Mouse (Mus musculus) forebrain, embryonic 16.5 days (tissue): ENCODE results near the gene Dhx58. TPM values are rescaled to one million over a fixed set of nuclear protein-coding genes. Genes with fewer than 3 reads are reported as not detected.

Source experiments
- ATAC-seq: fragments of 200-750 bp; cut with Nextera tagmentation; 2 replicates; pipeline ENCODE4 v1.8.0; 2017; ENCODE audit warnings: mild to moderate bottlenecking, moderate library complexity
- H3K27ac ChIP-seq: fragments of 300-500 bp; sonication (generic); 2 replicates; pipeline ENCODE4 v1.5.1; 2014; ENCODE audit warnings: low read length, control low read depth
- H3K27me3 ChIP-seq: fragments of 300-500 bp; sonication (generic); replicated peaks from 2 replicates; pipeline ENCODE4 v1.6.1; 2014; ENCODE audit warnings: low read length; ENCODE audit not compliant: control insufficient read depth, insufficient read depth
- H3K36me3 ChIP-seq: fragments of 300-500 bp; sonication (generic); 2 replicates; pipeline ENCODE4 v1.6.1; 2014; ENCODE audit not compliant: control insufficient read depth, insufficient read depth
- H3K4me1 ChIP-seq: fragments of 300-500 bp; sonication (generic); replicated peaks from 2 replicates; pipeline ENCODE4 v1.6.1; 2014; ENCODE audit warnings: low read length; ENCODE audit not compliant: control insufficient read depth, insufficient read depth
- H3K4me2 ChIP-seq: fragments of 300-500 bp; sonication (generic); 2 replicates; pipeline ENCODE4 v1.6.1; 2014; ENCODE audit warnings: mild to moderate bottlenecking, low read length, control low read depth
- H3K4me3 ChIP-seq: fragments of 300-500 bp; sonication (generic); replicated peaks from 2 replicates; pipeline ENCODE4 v1.5.1; 2014; ENCODE audit warnings: mild to moderate bottlenecking, low read length, control low read depth
- H3K9ac ChIP-seq: fragments of 300-500 bp; sonication (generic); replicated peaks from 2 replicates; pipeline ENCODE4 v1.6.1; 2014; ENCODE audit warnings: low read depth, low read length, control low read depth
- H3K9me3 ChIP-seq: fragments of 300-500 bp; sonication (generic); 2 replicates; pipeline ENCODE4 v1.6.1; 2016; ENCODE audit warnings: low read length; ENCODE audit not compliant: control insufficient read depth
- WGBS: fragments of 180-500 bp; shearing (Covaris S2); extraction: QIAGEN DNeasy Blood & Tissue Kit; methylation state at CpG from one replicate; pipeline ENCODE4 v1.1.7; 2014; 5-methylcytosine and 5-hydroxymethylcytosine counted together
- polyA plus RNA-seq: library from polyadenylated mRNA; unstranded; fragments of >200 nt; fragmentation: Nextera tagmentation; extraction: Ambion mirVana; gene quantifications from 2 replicates; pipeline ENCODE4 v1.2.1, GENCODE M21; 2015

Gene Dhx58
- polyA plus RNA-seq, 1 experiment from 2014 or later, result 2.1 TPM

GRCm38 (mm10) chr11:100718866-100719265, 14.8 kb upstream of the Dhx58 start:
- peaks cover 7% of the 10 kb centered on the region; the same call in 1 of the 2 replicates for H3K4me1 ChIP-seq
- H3K27me3 ChIP-seq, result no peaks in the 10 kb centered on the region
- H3K27ac ChIP-seq, result no peak overlapping the region
- peaks cover 22% of the 10 kb centered on the region for H3K36me3 ChIP-seq
- ATAC-seq, result no peak
- no peak overlapping the region for H3K4me2 ChIP-seq
- no peak overlapping the region for H3K9ac ChIP-seq
- 94% methylated on average over 4 of the region's 4 CpGs for WGBS
- no peak overlapping the region for H3K4me3 ChIP-seq
- H3K9me3 ChIP-seq, result no peaks in the 10 kb centered on the region

DNA sequence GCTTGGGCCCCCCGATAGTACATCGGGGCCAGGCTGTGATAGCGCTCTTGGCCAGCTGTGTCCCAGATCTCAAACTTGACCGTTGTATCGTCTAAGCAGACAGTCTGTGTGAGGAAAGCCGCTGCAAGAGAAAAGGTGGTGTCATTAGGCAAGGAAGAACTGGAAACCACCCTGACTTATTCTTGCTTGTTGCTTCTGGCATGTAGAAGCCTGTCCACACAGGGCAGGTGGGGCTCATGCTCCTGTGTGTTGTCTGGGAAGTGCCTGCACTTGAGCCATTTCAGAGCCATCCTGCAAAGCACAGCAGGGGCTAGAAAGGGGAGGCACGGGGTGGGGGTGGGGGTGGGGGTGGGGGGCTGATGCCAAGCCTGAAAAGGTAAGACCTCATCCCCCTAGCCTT, 14.4 kb upstream of the Dhx58 start:
- H3K4me1 ChIP-seq, result peaks cover 11% of the 10 kb centered on the region; the same call in 1 of the 2 replicates
- no peak for ATAC-seq
- 94% methylated on average over 7 of the region's 7 CpGs for WGBS

GRCm38 (mm10) chr11:100716649-100717048, 12.6 kb upstream of the Dhx58 start:
- ATAC-seq, result no peak
- no peak overlapping the region for H3K4me2 ChIP-seq
- no peaks in the 10 kb centered on the region for H3K27me3 ChIP-seq
- no peak overlapping the region for H3K4me3 ChIP-seq
- peaks cover 11% of the 10 kb centered on the region for H3K4me1 ChIP-seq
- peaks cover 22% of the 10 kb centered on the region for H3K36me3 ChIP-seq
- H3K27ac ChIP-seq, result no peak overlapping the region
- 83% methylated on average over 3 of the region's 3 CpGs for WGBS
- H3K9me3 ChIP-seq, result no peaks in the 10 kb centered on the region
- no peak overlapping the region for H3K9ac ChIP-seq

More for the DNA sequence above, 14.4 kb upstream of the Dhx58 start:
- Histone ChIP-seq H3K9ac (no peak overlapping the region), H3K4me3 (no peak overlapping the region), H3K36me3 (peaks cover 22% of the 10 kb centered on the region), H3K27me3 (no peaks in the 10 kb centered on the region), H3K9me3 (no peaks in the 10 kb centered on the region), H3K27ac (no peak overlapping the region), H3K4me2 (no peak overlapping the region)

DNA sequence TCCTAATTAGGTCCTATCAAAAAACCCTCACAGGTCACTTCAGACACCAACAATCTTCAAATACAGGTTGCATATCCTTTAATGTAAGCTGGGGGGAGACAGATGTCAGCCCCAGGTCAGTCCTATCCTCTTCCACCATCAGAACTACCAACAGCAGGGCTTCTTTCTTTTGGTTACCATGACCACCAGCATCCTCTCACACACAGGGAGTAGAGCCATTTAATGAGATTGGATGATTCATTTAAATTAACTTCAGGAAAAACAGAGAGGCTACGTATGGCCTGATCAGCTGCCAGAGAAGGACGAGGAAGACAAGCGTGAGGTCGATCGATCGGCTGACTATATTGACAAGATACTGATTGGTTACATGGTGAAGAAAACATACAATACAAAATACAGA, 10.9 kb upstream of the Dhx58 start:
- no peak for ATAC-seq
- Histone ChIP-seq H3K36me3 (peaks cover 22% of the 10 kb centered on the region), H3K4me1 (peaks cover 19% of the 10 kb centered on the region), H3K9ac (no peak overlapping the region), H3K27ac (no peak overlapping the region), H3K4me2 (no peak overlapping the region), H3K9me3 (no peaks in the 10 kb centered on the region), H3K4me3 (no peak overlapping the region), H3K27me3 (no peaks in the 10 kb centered on the region)
- WGBS, result 71% methylated on average over 6 of the region's 6 CpGs

- Histone ChIP-seq H3K9ac (no peak overlapping the region), H3K4me3 (no peak overlapping the region), H3K27ac (no peak overlapping the region), H3K36me3 (peaks cover 22% of the 10 kb centered on the region), H3K27me3 (no peaks in the 10 kb centered on the region), H3K4me1 (peaks cover 19% of the 10 kb centered on the region), H3K4me2 (no peak overlapping the region), H3K9me3 (no peaks in the 10 kb centered on the region)
- no peak for ATAC-seq
- WGBS, result 52% methylated on average over 6 of the region's 6 CpGs
Observed at GRCm38 (mm10) chr11:100714534-100714915, 10.5 kb upstream of the Dhx58 start.

- Histone ChIP-seq H3K4me1 (peaks cover 19% of the 10 kb centered on the region), H3K27me3 (no peaks in the 10 kb centered on the region), H3K36me3 (peaks cover 21% of the 10 kb centered on the region), H3K4me2 (peak within 1 kb of the TSS; percentile 15), H3K9ac (0 out of 2 replicates have a peak within 1 kb of the TSS, but pooled peaks have one; percentile 11), H3K9me3 (no peaks in the 10 kb centered on the region), H3K4me3 (no peak within 1 kb of the TSS), H3K27ac (no peak within 1 kb of the TSS)
- ATAC-seq, result no peak
- 13% methylated on average over 38 of the region's 38 CpGs for WGBS
Observed at GRCm38 (mm10) chr11:100713735-100714533, 9.9 kb upstream of the Dhx58 start, which contains the start of gene Hspb9. Gene Hspb9, plus strand, starts transcription at chr11:100713850.

- no peak overlapping the region for H3K4me2 ChIP-seq
- peaks cover 18% of the 10 kb centered on the region for H3K36me3 ChIP-seq
- H3K4me3 ChIP-seq, result no peak overlapping the region
- ATAC-seq, result no peak
- no peak overlapping the region for H3K9ac ChIP-seq
- H3K9me3 ChIP-seq, result no peaks in the 10 kb centered on the region
- H3K27me3 ChIP-seq, result no peaks in the 10 kb centered on the region
- WGBS, result 55% methylated on average over 4 of the region's 4 CpGs
- peaks cover 19% of the 10 kb centered on the region for H3K4me1 ChIP-seq
- H3K27ac ChIP-seq, result no peak overlapping the region
Observed at GRCm38 (mm10) chr11:100713174-100713573, 9.1 kb upstream of the Dhx58 start.

DNA sequence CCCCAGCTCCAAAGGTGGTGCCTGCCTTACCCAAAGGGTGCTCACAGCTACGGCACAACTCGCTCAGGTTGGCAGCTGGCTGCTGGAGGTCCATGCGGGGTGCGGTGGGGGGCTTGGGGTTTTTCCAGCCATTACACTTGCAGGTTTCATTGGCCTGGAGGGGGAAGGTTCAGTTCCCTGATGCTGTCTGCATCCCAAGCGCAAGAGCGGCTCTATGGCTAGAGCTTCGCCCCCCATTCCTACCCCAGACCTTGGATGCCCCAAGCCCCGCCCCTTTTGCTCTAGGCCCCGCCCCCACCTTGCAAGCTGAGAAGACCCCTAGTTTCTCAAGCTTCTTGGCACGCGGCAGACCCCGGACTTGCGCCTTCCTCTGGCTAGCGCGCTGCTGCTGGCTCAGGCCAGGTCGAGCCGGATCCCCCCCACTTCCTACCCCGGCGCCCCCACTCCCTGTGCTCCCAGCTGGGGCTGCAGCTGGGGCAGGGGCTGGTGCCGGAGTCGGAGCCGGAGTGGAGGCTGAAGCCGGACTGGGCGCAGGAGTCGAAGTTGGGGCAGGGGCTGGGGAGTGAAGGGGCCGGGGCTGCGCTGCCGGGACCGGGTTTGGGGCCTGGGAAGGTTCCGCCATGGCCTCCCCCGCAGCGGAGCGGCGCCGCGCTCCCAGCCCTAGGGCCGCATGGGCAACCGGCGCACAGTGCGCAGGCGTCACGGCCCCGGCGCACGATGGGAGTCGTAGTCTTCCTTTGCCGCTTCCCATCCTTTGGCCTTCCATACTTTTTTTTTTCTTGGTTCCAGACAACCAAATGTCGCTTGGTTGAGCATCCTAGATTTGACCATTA, 7.9 kb upstream of the Dhx58 start, which contains the start of gene Kat2a:
Gene Kat2a (minus strand): TSS at position 683 of the 833 bp plus-strand sequence.
- 1% methylated on average over 47 of the region's 48 CpGs for WGBS
- no peaks in the 10 kb centered on the region for H3K9me3 ChIP-seq
- H3K4me2 ChIP-seq, result peak within 1 kb of the TSS; percentile 65
- peaks cover 10% of the 10 kb centered on the region; the same call in 1 of the 2 replicates for H3K36me3 ChIP-seq
- H3K27ac ChIP-seq, result no peak within 1 kb of the TSS
- H3K27me3 ChIP-seq, result no peaks in the 10 kb centered on the region
- H3K4me1 ChIP-seq, result peaks cover 19% of the 10 kb centered on the region
- peak within 1 kb of the TSS; percentile 55 for H3K4me3 ChIP-seq
- H3K9ac ChIP-seq, result peak within 1 kb of the TSS; percentile 66
- ATAC-seq, result peak; percentile 96

GRCm38 (mm10) chr11:100710977-100711376, 6.9 kb upstream of the Dhx58 start:
- WGBS, result 88% methylated on average over 4 of the region's 4 CpGs
- Histone ChIP-seq H3K4me1 (peaks cover 19% of the 10 kb centered on the region), H3K4me3 (no peak overlapping the region), H3K27me3 (no peaks in the 10 kb centered on the region), H3K9ac (no peak overlapping the region), H3K9me3 (no peaks in the 10 kb centered on the region), H3K27ac (no peak overlapping the region), H3K4me2 (no peak overlapping the region), H3K36me3 (peaks cover 12% of the 10 kb centered on the region)
- ATAC-seq, result no peak
